Mouse (Mus musculus) stomach, postnatal 0 days (tissue): ENCODE data around the gene Slc2a12. TPM values are rescaled to one million over a fixed set of nuclear protein-coding genes. Genes with fewer than 3 reads are reported as not detected.
A peak's percentile ranks its signal among the peaks of the same experiment; 100 is the strongest.

Experiments
- ATAC-seq: fragments of 200-750 bp; cut with Nextera tagmentation; 2 replicates; pipeline ENCODE4 v1.8.0; 2017; ENCODE audit not compliant: low FRiP score, low TSS enrichment
- DNase-seq: peaks from one replicate; pipeline ENCODE4 v3.0.0-alpha.2; 2016; ENCODE audit warnings: low spot score
- H3K27ac ChIP-seq: fragments of 300-500 bp; sonication (generic); replicated peaks from 2 replicates; pipeline ENCODE4 v1.5.1; 2014; ENCODE audit warnings: mild to moderate bottlenecking, control low read depth
- H3K27me3 ChIP-seq: fragments of 300-500 bp; sonication (generic); 2 replicates; pipeline ENCODE4 v1.6.1; 2014; ENCODE audit warnings: low read length; ENCODE audit not compliant: control insufficient read depth, insufficient read depth
- H3K36me3 ChIP-seq: fragments of 300-500 bp; sonication (generic); 2 replicates; pipeline ENCODE4 v1.6.1; 2014; ENCODE audit warnings: low read length, mixed read lengths; ENCODE audit not compliant: control insufficient read depth, insufficient read depth
- H3K4me1 ChIP-seq: fragments of 300-500 bp; sonication (generic); replicated peaks from 2 replicates; pipeline ENCODE4 v1.6.1; 2014; ENCODE audit warnings: antibody characterized with exemption; ENCODE audit not compliant: control insufficient read depth, insufficient read depth
- H3K4me2 ChIP-seq: fragments of 300-500 bp; sonication (generic); replicated peaks from 2 replicates; pipeline ENCODE4 v1.6.1; 2014; ENCODE audit warnings: low read depth, mild to moderate bottlenecking, control low read depth, moderate library complexity
- H3K4me3 ChIP-seq: fragments of 300-500 bp; sonication (generic); 2 replicates; pipeline ENCODE4 v1.5.1; 2014; ENCODE audit warnings: low read depth, low read length, control low read depth
- H3K9ac ChIP-seq: fragments of 300-500 bp; sonication (generic); 2 replicates; pipeline ENCODE4 v1.6.1; 2014; ENCODE audit warnings: mild to moderate bottlenecking, low read length, control low read depth, mixed read lengths
- H3K9me3 ChIP-seq: fragments of 300-500 bp; sonication (generic); 2 replicates; pipeline ENCODE4 v1.6.1; 2016; ENCODE audit warnings: low read length; ENCODE audit not compliant: control insufficient read depth
- CTCF ChIP-seq: IDR thresholded peaks from 2 replicates; pipeline ENCODE4 v1.5.1; 2016; ENCODE audit warnings: antibody characterized with exemption, low read depth, mild to moderate bottlenecking, moderate library complexity
- EP300 ChIP-seq: optimal IDR thresholded peaks from 2 replicates; pipeline ENCODE3; 2016; ENCODE audit warnings: antibody characterized with exemption
- WGBS: fragments of 180-500 bp; shearing (Covaris S2); extraction: QIAGEN DNeasy Blood & Tissue Kit; methylation state at CpG from one replicate; pipeline ENCODE4 v1.1.7; 2014; 5-methylcytosine and 5-hydroxymethylcytosine counted together
- polyA plus RNA-seq: library from polyadenylated mRNA; unstranded; fragments of >200 nt; fragmentation: Nextera tagmentation; extraction: Ambion mirVana; gene quantifications from 2 replicates; pipeline ENCODE4 v1.2.1, GENCODE M21; 2015

The Slc2a12 gene
- polyA plus RNA-seq, 1 experiment from 2014 or later, result 0.87 TPM

DNA sequence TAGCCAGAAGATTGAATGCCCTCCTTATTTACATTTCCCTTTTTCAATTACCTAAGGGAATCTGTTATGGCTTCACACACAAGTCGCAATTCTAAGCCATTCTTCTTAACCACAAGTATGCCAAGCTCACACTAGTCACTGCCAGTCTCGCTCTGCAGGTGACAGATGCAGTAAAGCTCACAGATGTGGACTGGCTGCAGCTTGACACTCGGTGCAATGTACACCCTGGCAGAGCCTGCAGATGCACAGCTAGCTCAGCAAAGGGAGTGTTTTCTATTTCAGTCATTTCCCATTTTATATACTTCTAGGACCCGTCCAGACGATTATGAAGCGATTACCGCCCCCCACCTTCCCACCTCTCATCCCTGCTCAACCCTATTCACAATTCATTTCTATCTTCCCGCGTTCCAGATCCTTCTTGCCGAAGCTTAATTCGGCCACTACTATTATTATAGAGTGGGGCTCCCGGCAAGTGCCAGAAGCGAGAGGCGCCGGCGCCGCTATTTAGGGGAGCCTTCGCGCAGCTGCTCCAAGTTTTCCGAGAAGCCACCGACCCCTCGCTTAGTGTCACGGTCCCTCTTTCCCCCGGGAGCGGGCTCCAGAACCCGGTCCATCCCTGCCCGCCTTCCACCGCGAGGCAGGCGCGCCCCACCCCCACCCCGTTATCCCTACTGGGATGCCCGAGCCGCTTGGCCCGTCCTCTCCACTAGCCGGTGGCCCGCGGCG is 85.6 kb downstream of the Slc2a12 start:
- peaks cover 5% of the 10 kb centered on the region; the same call in 1 of the 2 replicates for H3K4me1 ChIP-seq
- H3K4me2 ChIP-seq, result peak overlapping the region; percentile 93
- peak overlapping the region; percentile 97 for H3K9ac ChIP-seq
- peak overlapping the region; percentile 95 for H3K27ac ChIP-seq
- DNase-seq, result no peak
- H3K9me3 ChIP-seq, result no peaks in the 10 kb centered on the region
- ATAC-seq, result peak; percentile 68
- TF ChIP-seq EP300 (no peak), CTCF (no peak)
- no peaks in the 10 kb centered on the region for H3K36me3 ChIP-seq
- WGBS, result under 1% methylated on average over 35 of the region's 39 CpGs
- H3K27me3 ChIP-seq, result no peaks in the 10 kb centered on the region
- peak overlapping the region; percentile 85 for H3K4me3 ChIP-seq

DNA sequence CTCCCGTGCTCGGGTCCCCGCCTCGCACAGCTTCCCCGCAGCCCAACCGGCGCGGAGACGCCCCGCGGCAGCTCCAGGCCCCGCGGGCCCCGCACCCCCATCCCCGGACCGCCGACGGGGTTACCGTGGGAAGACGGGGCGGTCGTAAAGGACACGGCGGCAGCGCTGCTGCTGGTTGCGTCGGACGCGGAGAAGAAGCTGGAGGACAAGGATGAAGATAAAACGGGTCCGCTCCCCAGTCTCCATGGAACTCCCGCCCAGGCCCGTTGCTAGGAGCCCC is 86.1 kb downstream of the Slc2a12 start:
- Histone ChIP-seq H3K4me1 (peaks cover 5% of the 10 kb centered on the region; the same call in 1 of the 2 replicates), H3K27me3 (no peaks in the 10 kb centered on the region), H3K4me2 (peak overlapping the region; percentile 93), H3K9me3 (no peaks in the 10 kb centered on the region), H3K4me3 (peak overlapping the region; percentile 85), H3K27ac (peak overlapping the region; percentile 95), H3K36me3 (no peaks in the 10 kb centered on the region), H3K9ac (peak overlapping the region; percentile 97)
- peak; percentile 64 for DNase-seq
- ATAC-seq, result 0 out of 2 replicates have a peak, but pooled peaks have one; percentile 49
- TF ChIP-seq CTCF (no peak), EP300 (no peak)
- WGBS, result under 1% methylated on average over 33 of the region's 33 CpGs

DNA sequence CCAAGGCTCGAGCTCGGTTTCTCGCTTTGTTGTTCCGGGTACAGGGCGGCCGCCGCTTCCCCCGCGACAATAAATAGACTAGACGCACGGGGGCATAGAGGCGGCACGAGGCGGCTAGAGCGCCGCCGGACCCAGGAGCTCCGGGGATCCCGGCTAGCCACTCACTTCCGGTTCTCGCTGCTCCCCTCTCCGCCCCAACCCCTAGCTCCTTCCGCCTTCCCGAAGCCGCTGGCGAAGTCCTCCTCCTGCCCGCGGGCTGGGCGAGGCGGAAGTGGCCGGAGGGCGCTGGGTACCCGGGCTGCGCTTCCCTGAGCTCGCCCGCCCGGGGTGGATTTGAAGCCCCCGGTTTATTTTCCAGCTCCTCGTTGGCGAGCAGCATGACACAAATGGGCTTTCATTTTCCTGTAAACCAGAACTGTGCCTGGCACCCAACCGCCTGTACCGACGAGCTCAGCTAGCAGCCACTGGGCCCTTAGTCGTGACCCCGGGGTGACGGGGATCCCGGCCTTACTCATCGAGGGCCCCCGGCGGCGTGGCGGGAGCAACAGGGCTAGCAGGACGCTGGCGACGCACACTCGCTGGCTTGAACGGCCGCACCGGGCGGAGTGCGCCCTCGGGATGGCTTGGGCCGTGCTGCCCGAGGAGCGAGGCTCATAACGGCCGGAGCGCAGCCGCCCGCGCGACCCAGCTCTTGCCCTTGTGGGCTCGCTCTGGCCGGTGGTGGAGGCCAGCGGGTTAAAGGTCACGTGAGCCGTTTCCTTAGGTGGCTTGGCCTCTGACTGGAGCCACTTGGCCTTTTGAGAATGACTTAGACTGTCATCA is 86.7 kb downstream of the Slc2a12 start, which contains the start of gene Tbpl1:
Tbpl1 (minus strand) TSS at position 667 of the 822 bp plus-strand sequence.
- ATAC-seq, result peak; percentile 99
- Histone ChIP-seq H3K27ac (peak within 1 kb of the TSS; percentile 95), H3K27me3 (no peaks in the 10 kb centered on the region), H3K9me3 (no peaks in the 10 kb centered on the region), H3K4me1 (peaks cover 5% of the 10 kb centered on the region; the same call in 1 of the 2 replicates), H3K4me2 (peak within 1 kb of the TSS; percentile 93), H3K4me3 (peak within 1 kb of the TSS; percentile 85), H3K36me3 (no peaks in the 10 kb centered on the region), H3K9ac (peak within 1 kb of the TSS; percentile 97)
- DNase-seq, result peak; percentile 97
- TF ChIP-seq CTCF (peak; percentile 43), EP300 (peak; percentile 77)
- under 1% methylated on average over 75 of the region's 77 CpGs for WGBS

DNA sequence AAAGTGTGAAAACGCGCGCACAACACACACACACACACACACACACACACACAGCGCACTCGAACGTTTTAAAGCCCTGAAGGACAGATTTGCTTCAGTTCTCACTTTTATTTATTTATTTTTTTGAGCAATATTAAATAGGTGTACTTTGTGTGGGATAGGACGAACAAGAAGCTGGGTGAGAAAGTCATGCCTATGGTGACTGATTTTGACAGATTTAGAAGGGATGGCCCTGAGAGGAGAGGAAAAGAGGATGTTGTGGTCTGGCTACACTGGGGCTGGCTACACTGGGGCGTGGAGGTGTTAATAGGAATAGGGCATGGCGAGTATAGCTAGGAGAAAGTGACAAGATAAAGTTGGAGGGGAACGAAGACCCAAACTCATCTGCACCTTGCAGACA is 87.4 kb downstream of the Slc2a12 start:
- Histone ChIP-seq H3K4me3 (peak overlapping the region; percentile 85), H3K9me3 (no peaks in the 10 kb centered on the region), H3K4me1 (peaks cover 5% of the 10 kb centered on the region; the same call in 1 of the 2 replicates), H3K9ac (peak overlapping the region; percentile 97), H3K4me2 (peak overlapping the region; percentile 93), H3K27ac (no peak overlapping the region), H3K27me3 (no peaks in the 10 kb centered on the region), H3K36me3 (no peaks in the 10 kb centered on the region)
- DNase-seq (no peak), ATAC-seq (no peak)
- TF ChIP-seq EP300, result no peak
- no peak for TF ChIP-seq CTCF
- 43% methylated on average over 10 of the region's 10 CpGs for WGBS

DNA sequence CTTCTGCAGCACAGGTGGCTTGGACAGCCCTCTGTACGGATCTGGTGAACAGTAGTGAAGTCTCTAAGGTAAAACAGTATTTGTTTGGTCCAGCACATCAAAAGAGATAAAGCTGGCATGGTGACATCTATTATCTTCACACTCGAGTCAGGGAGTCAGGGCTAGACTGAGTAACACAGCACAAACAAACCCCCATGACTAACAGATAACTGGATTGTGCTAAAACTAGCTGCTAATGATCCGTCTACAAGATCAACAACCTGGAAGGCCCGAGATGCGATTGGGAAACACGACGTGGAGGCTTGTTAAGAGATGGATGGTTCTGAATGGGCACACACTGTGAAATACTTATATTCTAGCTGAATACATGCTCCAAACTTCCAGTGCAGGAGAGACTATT is 101.1 kb downstream of the Slc2a12 start:
- WGBS, result 45% methylated on average over 7 of the region's 7 CpGs
- Histone ChIP-seq H3K9me3 (no peaks in the 10 kb centered on the region), H3K27me3 (no peaks in the 10 kb centered on the region), H3K4me1 (no peaks in the 10 kb centered on the region), H3K9ac (no peak overlapping the region), H3K4me3 (no peak overlapping the region), H3K36me3 (no peaks in the 10 kb centered on the region), H3K27ac (no peak overlapping the region), H3K4me2 (no peak overlapping the region)
- no peak for TF ChIP-seq CTCF
- no peak for TF ChIP-seq EP300
- ATAC-seq (no peak), DNase-seq (no peak)
